Mouse (Mus musculus): ENCODE data around the gene Rnf224.

- no peak for TF ChIP-seq MYOG (IDR thresholded peaks at IDR 0.05; ENCODE audit: control insufficient read depth, extremely low read depth, insufficient read length)
- no peak for TF ChIP-seq USF1 (IDR thresholded peaks at IDR 0.05; ENCODE audit: low read depth)
Observed at GRCm38 (mm10) chr2:25273010-25273409, 36.4 kb upstream of the Rnf224 start.

Measured in C2C12 (cell line).